Mouse (Mus musculus) liver, embryonic 14.5 days (tissue): ENCODE data around the gene Cspg5.

Experiments
- CTCF ChIP-seq: IDR thresholded peaks from 2 replicates; pipeline ENCODE4 v1.5.1; 2016; ENCODE audit warnings: antibody characterized with exemption, low read depth, control low read depth
- EP300 ChIP-seq: IDR thresholded peaks from 2 replicates; pipeline ENCODE4 v1.6.1; 2016; ENCODE audit warnings: antibody characterized with exemption, low read depth

DNA sequence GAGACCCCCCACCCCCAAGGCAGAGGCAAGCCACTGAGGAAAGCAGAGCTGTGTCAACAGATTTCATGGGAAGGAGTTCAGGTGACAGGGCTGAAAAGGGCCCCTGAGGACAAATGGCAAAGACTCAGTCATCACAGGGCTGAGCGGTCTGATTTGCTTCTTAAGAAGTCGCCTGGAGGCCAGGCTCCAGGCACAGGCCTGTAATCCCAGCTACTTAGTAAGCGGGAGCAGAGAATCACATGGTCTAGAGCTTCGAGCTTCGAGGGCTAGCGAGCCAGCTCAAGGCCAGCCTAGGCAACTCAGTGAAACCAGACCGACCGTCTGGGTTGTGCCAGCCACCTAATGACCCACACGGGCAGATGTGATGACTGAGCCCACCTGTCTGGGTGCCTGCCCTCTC is 21.4 kb downstream of the Cspg5 start:
- TF ChIP-seq CTCF (no peak), EP300 (no peak)
